Mouse (Mus musculus): ENCODE measurements at regions not wholly inside any gene's neighbourhood (a gene's known extent, or its start where the extent isn't known, plus 50 kb on each side); places are given as distances from the start of the nearest gene placed in this dataset.

GRCm38 (mm10) chr13:100892647-100893071 is 59.4 kb upstream of the Slc30a5 start:
- H3K27ac ChIP-seq = no peak overlapping the region
- ATAC-seq (ENCODE audit: insufficient read depth) (no peak), DNase-seq (ENCODE audit: low read depth in 3 of 3, low spot score in 3 of 3) (no peak)
- TF ChIP-seq CTCF (IDR thresholded peaks at IDR 0.05; ENCODE audit: low read depth) = no peak
- no peak for TF ChIP-seq EP300 (IDR thresholded peaks at IDR 0.05; ENCODE audit: low read depth)
- no peaks in the 10 kb centered on the region for H3K9me3 ChIP-seq (ENCODE audit: control insufficient read depth, low read length)
- no peaks in the 10 kb centered on the region for H3K27me3 ChIP-seq (ENCODE audit: control insufficient read depth, insufficient read depth, low read length)
- no peaks in the 10 kb centered on the region for H3K36me3 ChIP-seq (replicated peaks; ENCODE audit: control insufficient read depth, insufficient read depth, low read depth)
- no peak overlapping the region for H3K4me2 ChIP-seq (ENCODE audit: low read depth)
- H3K4me1 ChIP-seq (replicated peaks; ENCODE audit: control insufficient read depth in 2 of 2, insufficient read depth in 2 of 2, low read length in 1 of 2) = peaks cover 0 to 2% of the 10 kb centered on the region in 2 experiments; a peak in 1 of 4 replicates
- WGBS (ENCODE audit: insufficient replicate concordance) = 53% methylated on average over 13 of the region's 13 CpGs
- no peak overlapping the region for H3K9ac ChIP-seq (replicated peaks)
- no peak overlapping the region for H3K4me3 ChIP-seq (ENCODE audit: insufficient read depth in 1 of 2, low read depth in 2 of 2, low read length in 2 of 2)

- DNase-seq (ENCODE audit: low read depth in 3 of 3, low spot score in 3 of 3) = peak in 1 of 3 experiments; percentile 12
Measured at GRCm38 (mm10) chr13:100892204-100892603, 59.0 kb upstream of the Slc30a5 start.

GRCm38 (mm10) chr13:100890457-100890856 is 57.2 kb upstream of the Slc30a5 start:
- 75% methylated on average over 6 of the region's 6 CpGs for WGBS (ENCODE audit: insufficient replicate concordance)
- Histone ChIP-seq H3K27me3 (ENCODE audit: control insufficient read depth, insufficient read depth, low read length) (no peaks in the 10 kb centered on the region), H3K9ac (replicated peaks) (no peak overlapping the region), H3K4me1 (replicated peaks; ENCODE audit: control insufficient read depth in 2 of 2, insufficient read depth in 2 of 2, low read length in 1 of 2) (peaks cover 0 to 2% of the 10 kb centered on the region in 2 experiments; a peak in 1 of 4 replicates), H3K9me3 (ENCODE audit: control insufficient read depth, low read length) (no peaks in the 10 kb centered on the region), H3K36me3 (replicated peaks; ENCODE audit: control insufficient read depth, insufficient read depth, low read depth) (no peaks in the 10 kb centered on the region), H3K27ac (no peak overlapping the region), H3K4me3 (ENCODE audit: insufficient read depth in 1 of 2, low read depth in 2 of 2, low read length in 2 of 2) (no peak overlapping the region), H3K4me2 (ENCODE audit: low read depth) (no peak overlapping the region)
- TF ChIP-seq EP300 (IDR thresholded peaks at IDR 0.05; ENCODE audit: low read depth) = no peak
- TF ChIP-seq CTCF (IDR thresholded peaks at IDR 0.05; ENCODE audit: low read depth) = no peak
- ATAC-seq (ENCODE audit: insufficient read depth) (no peak), DNase-seq (ENCODE audit: low read depth in 3 of 3, low spot score in 3 of 3) (no peak)

More at GRCm38 (mm10) chr13:100892204-100892603, 59.0 kb upstream of the Slc30a5 start:
- H3K27me3 ChIP-seq (ENCODE audit: control insufficient read depth, insufficient read depth, low read length) = no peaks in the 10 kb centered on the region
- H3K9ac ChIP-seq (replicated peaks) = no peak overlapping the region
- ATAC-seq (ENCODE audit: insufficient read depth) = no peak
- peaks cover 0 to 2% of the 10 kb centered on the region in 2 experiments; a peak in 1 of 4 replicates for H3K4me1 ChIP-seq (replicated peaks; ENCODE audit: control insufficient read depth in 2 of 2, insufficient read depth in 2 of 2, low read length in 1 of 2)
- no peaks in the 10 kb centered on the region for H3K9me3 ChIP-seq (ENCODE audit: control insufficient read depth, low read length)
- H3K4me2 ChIP-seq (ENCODE audit: low read depth) = no peak overlapping the region
- WGBS (ENCODE audit: insufficient replicate concordance) = 16% methylated on average over 13 of the region's 13 CpGs
- TF ChIP-seq EP300 (IDR thresholded peaks at IDR 0.05; ENCODE audit: low read depth) (no peak), CTCF (IDR thresholded peaks at IDR 0.05; ENCODE audit: low read depth) (peak; percentile 98)
- H3K36me3 ChIP-seq (replicated peaks; ENCODE audit: control insufficient read depth, insufficient read depth, low read depth) = no peaks in the 10 kb centered on the region
- H3K4me3 ChIP-seq (ENCODE audit: insufficient read depth in 1 of 2, low read depth in 2 of 2, low read length in 2 of 2) = no peak overlapping the region
- H3K27ac ChIP-seq = no peak overlapping the region

- H3K27ac ChIP-seq = no peak overlapping the region
- no peak overlapping the region for H3K4me3 ChIP-seq (ENCODE audit: insufficient read depth in 1 of 2, low read depth in 2 of 2, low read length in 2 of 2)
- peaks cover 0 to 2% of the 10 kb centered on the region in 2 experiments; a peak in 1 of 4 replicates for H3K4me1 ChIP-seq (replicated peaks; ENCODE audit: control insufficient read depth in 2 of 2, insufficient read depth in 2 of 2, low read length in 1 of 2)
- no peaks in the 10 kb centered on the region for H3K9me3 ChIP-seq (ENCODE audit: control insufficient read depth, low read length)
- H3K9ac ChIP-seq (replicated peaks) = no peak overlapping the region
- no peaks in the 10 kb centered on the region for H3K27me3 ChIP-seq (ENCODE audit: control insufficient read depth, insufficient read depth, low read length)
- WGBS (ENCODE audit: insufficient replicate concordance) = 76% methylated on average over 5 of the region's 5 CpGs
- ATAC-seq (ENCODE audit: insufficient read depth) (no peak), DNase-seq (ENCODE audit: low read depth in 3 of 3, low spot score in 3 of 3) (no peak)
- TF ChIP-seq CTCF (IDR thresholded peaks at IDR 0.05; ENCODE audit: low read depth) (no peak), EP300 (IDR thresholded peaks at IDR 0.05; ENCODE audit: low read depth) (no peak)
- H3K4me2 ChIP-seq (ENCODE audit: low read depth) = no peak overlapping the region
- no peaks in the 10 kb centered on the region for H3K36me3 ChIP-seq (replicated peaks; ENCODE audit: control insufficient read depth, insufficient read depth, low read depth)
Measured at GRCm38 (mm10) chr13:100888481-100888880, 55.3 kb upstream of the Slc30a5 start.

- 56% methylated on average over 8 of the region's 8 CpGs for whole genome bisulfite sequencing (ENCODE audit: insufficient replicate concordance)
- Histone ChIP-seq H3K4me3 (ENCODE audit: insufficient read depth in 1 of 2, low read depth in 2 of 2, low read length in 2 of 2) (no peak overlapping the region), H3K27ac (no peak overlapping the region), H3K4me2 (ENCODE audit: low read depth) (no peak overlapping the region), H3K9me3 (ENCODE audit: control insufficient read depth, low read length) (no peaks in the 10 kb centered on the region), H3K4me1 (replicated peaks; ENCODE audit: control insufficient read depth in 2 of 2, insufficient read depth in 2 of 2, low read length in 1 of 2) (no peaks in the 10 kb centered on the region), H3K27me3 (ENCODE audit: control insufficient read depth, insufficient read depth, low read length) (no peaks in the 10 kb centered on the region), H3K36me3 (replicated peaks; ENCODE audit: control insufficient read depth, insufficient read depth, low read depth) (no peaks in the 10 kb centered on the region), H3K9ac (replicated peaks) (no peak overlapping the region)
- ATAC-seq (ENCODE audit: insufficient read depth) (no peak), DNase-seq (ENCODE audit: low read depth in 3 of 3, low spot score in 3 of 3) (no peak)
- TF ChIP-seq EP300 (IDR thresholded peaks at IDR 0.05; ENCODE audit: low read depth) = no peak
- no peak for TF ChIP-seq CTCF (IDR thresholded peaks at IDR 0.05; ENCODE audit: low read depth)
Measured at GRCm38 (mm10) chr13:100883711-100884110, 50.5 kb upstream of the Slc30a5 start.

Measured in liver, embryonic 14.5 days (tissue).